Mouse (Mus musculus) embryonic fibroblast, embryonic 13.5 days (primary cell): ENCODE results near the gene Kcnip3. TPM values are rescaled to one million over a fixed set of nuclear protein-coding genes. Genes with fewer than 3 reads are reported as not detected.

Experiments used
- H3K27ac ChIP-seq: 2 replicates; pipeline ENCODE4 v1.5.1; 2012; ENCODE audit warnings: low read length, control low read depth, inconsistent platforms; ENCODE audit not compliant: insufficient read depth
- H3K4me1 ChIP-seq: 2 replicates; pipeline ENCODE4 v1.6.1; 2011; ENCODE audit warnings: low read length; ENCODE audit not compliant: control insufficient read depth, insufficient read depth
- H3K4me3 ChIP-seq: 2 replicates; pipeline ENCODE4 v1.5.1; 2011; ENCODE audit warnings: mild to moderate bottlenecking, control low read depth, low read length; ENCODE audit not compliant: insufficient read depth
- CTCF ChIP-seq: IDR thresholded peaks from 2 replicates; pipeline ENCODE4 v1.5.1; 2011; ENCODE audit warnings: mild to moderate bottlenecking, control low read depth, low read length, moderate library complexity, borderline replicate concordance; ENCODE audit not compliant: insufficient read depth
- POLR2A ChIP-seq: IDR thresholded peaks from 2 replicates; pipeline ENCODE4 v1.6.1; 2011; ENCODE audit warnings: low read depth, mild to moderate bottlenecking, control low read depth, low read length, moderate library complexity
- polyA plus RNA-seq: library from polyadenylated mRNA; stranded (reverse); fragments of >200 nt; gene quantifications from 2 replicates; pipeline ENCODE4 v1.2.4, GENCODE M21; 2011; ENCODE audit warnings: low read depth; ENCODE audit not compliant: missing spikeins, insufficient read length

Gene Kcnip3
- polyA plus RNA-seq, 1 experiment = 2.1 TPM

DNA sequence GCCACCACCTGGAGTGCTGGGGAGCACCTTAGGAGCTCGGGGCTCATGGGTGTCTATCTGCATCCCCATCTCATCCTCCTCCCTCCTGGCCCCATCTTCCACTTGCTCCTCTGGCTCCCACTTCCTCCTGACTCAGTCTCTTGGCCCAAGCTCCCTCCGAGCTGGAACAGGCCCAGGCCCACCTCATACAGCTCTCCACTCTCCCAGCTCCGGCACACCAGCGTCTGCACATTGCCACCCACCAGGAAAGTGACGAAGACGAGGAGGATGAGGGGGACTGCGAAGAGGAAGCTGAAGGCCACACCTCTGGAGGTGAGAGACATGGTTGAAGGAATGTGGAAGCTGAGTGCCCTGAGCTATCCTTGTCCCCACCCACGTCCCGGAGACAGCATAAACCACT is 13.5 kb upstream of the Kcnip3 start:
- Histone ChIP-seq H3K4me1 (no peaks in the 10 kb centered on the region), H3K4me3 (no peak overlapping the region), H3K27ac (no peak overlapping the region)
- no peak for TF ChIP-seq POLR2A
- TF ChIP-seq CTCF = no peak

DNA sequence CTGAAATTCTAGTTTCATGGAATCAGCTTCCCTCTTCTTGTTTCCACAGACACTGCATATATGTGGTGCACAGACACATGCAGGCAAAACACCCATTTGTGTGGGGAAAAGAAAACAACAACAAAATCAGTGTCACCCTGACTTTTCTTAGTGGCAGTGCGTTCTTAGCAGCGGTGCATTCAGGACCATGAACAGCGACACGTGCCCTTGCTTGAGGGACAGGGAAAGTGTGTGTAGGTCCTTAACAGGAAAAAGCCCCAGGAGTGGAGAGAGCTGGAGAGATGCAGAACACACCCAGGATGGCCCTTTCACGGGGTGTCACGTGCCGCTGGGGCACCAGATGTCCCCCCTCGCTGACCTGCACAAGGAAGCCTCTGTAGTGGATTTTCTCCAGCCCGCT is 10.5 kb upstream of the Kcnip3 start:
- Histone ChIP-seq H3K27ac (no peak overlapping the region), H3K4me3 (no peak overlapping the region), H3K4me1 (no peaks in the 10 kb centered on the region)
- TF ChIP-seq POLR2A (no peak), CTCF (no peak)

- Histone ChIP-seq H3K27ac (no peak overlapping the region), H3K4me1 (no peaks in the 10 kb centered on the region), H3K4me3 (no peak overlapping the region)
- TF ChIP-seq CTCF (no peak), POLR2A (no peak)
Measured at GRCm38 (mm10) chr2:127531592-127531991, 9.7 kb upstream of the Kcnip3 start.

- TF ChIP-seq CTCF = no peak
- TF ChIP-seq POLR2A = no peak
- H3K4me3 ChIP-seq = no peak overlapping the region
- no peaks in the 10 kb centered on the region for H3K4me1 ChIP-seq
- no peak overlapping the region for H3K27ac ChIP-seq
Measured at GRCm38 (mm10) chr2:127530418-127530817, 8.5 kb upstream of the Kcnip3 start.

DNA sequence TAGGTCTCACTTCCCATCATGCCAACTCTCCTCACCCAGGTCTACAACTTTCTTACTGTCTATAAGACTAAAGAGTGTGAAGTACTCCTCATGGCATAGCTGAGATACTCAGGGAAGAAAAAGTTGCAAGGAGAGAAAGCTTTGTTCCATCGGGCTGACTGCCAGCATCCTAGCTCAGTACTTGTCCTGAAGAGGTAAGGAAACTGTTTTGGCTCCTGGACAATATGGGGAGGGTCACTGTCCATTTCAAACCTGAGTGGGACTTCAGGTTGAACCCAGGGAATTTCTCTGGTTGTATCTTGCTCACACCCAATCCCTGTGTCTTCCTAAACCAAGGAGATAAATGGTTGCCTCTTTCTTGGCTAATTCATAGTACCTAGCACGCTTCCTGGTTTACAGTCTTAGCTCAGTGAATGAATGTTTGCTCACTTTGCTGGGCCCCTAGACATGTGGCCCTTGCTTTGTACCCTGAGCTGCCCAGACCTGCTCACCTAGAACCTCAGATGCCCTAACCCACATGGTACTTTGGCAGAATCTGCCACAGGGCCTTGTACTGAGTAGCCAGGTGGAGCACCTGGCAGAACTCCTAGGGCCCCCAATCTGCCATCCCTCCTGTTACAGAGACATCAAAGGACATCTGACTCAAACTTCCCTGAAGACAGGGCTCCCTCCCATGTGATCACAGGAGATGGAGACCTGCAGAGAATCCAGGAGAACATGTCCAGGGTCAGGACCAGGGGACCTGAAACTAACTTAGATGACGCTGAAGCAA is 3.3 kb upstream of the Kcnip3 start:
- Histone ChIP-seq H3K27ac (no peak overlapping the region), H3K4me1 (no peaks in the 10 kb centered on the region), H3K4me3 (no peak overlapping the region)
- TF ChIP-seq POLR2A (no peak), CTCF (no peak)

DNA sequence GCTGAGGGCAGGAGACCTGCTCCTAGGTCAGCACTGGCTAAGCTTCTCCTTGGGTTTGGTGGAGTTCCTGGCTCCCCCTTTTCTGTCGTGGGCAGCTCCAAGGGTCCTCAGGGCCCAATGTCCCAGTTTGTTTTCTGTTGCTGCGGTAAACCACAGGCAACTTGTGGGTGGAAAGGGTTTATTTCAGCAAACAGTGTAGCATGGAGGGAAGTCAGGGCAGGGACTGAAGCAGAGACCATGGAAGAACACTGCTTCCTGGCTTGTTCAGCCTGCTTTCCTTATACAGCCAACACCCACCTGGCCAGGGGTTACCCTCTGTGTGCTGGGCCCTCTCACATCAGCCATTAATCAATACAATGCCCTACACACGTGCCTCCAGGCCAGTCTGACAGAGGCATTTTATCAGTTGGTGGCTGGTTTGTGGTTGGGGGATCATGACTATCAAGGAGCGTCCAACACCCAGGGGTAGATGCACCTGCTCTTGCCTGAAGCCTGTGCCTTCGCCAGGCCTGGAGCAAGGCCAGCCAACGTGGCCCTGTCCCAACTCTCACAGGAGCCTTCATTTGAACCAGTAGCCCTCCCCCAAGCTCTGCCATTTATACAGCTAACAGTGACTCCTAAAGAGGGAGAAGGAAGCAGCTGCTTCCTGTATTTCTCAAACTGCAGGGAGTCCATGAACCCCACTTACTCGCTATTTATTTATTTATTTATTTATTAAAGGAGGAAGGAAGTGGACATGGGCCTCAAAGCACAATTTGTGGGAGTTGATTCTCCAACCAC is 2.2 kb upstream of the Kcnip3 start:
- H3K4me3 ChIP-seq = no peak overlapping the region
- TF ChIP-seq CTCF (no peak), POLR2A (no peak)
- no peaks in the 10 kb centered on the region for H3K4me1 ChIP-seq
- no peak overlapping the region for H3K27ac ChIP-seq

DNA sequence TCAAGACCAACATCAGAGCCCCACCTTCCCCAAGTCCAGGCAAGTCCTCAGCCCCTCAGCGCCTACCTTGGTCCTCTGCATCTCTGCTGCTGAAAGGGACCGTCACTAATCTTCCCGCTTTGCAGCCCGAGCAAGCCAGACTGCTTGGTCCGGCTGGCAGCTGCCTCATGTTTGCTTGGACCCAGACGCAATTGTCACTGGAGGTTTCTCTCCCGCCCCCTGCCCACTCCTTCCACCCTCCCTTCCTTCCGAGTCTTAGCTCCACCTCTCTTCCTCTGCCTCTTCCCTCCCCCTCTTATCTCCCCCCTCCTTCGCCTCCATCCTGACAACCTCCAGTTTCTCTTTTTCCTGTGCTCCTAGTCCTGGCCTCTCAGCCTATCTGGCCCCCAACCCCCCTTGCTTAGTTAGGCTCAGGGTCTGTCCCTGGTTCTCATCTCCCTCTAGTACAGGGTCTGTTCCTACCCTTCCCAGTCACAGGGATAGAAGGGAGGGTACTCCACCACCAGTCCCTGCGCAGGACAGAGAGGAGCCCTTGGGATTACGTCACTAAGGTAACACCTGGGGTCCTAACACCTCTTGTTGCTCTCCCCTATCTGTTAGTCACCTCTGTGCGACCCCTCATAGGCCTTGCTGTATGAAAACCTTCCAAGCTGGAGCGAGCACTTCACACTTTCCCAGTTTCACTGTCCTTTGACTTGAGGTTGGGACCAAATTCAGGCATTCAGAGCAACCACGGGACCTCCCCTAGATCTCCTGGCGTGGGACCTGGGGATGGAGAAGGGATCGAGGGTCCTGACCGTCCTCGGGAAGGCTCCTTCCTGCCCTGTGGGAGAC is 505 bp downstream of the Kcnip3 start:
- Histone ChIP-seq H3K27ac (no peak overlapping the region), H3K4me1 (no peaks in the 10 kb centered on the region), H3K4me3 (no peak overlapping the region)
- TF ChIP-seq POLR2A (no peak), CTCF (no peak)

- no peaks in the 10 kb centered on the region for H3K4me1 ChIP-seq
- no peak for TF ChIP-seq POLR2A
- TF ChIP-seq CTCF = no peak
- no peak overlapping the region for H3K27ac ChIP-seq
- H3K4me3 ChIP-seq = no peak overlapping the region
Measured at GRCm38 (mm10) chr2:127520123-127520522, 1.8 kb downstream of the Kcnip3 start.

DNA sequence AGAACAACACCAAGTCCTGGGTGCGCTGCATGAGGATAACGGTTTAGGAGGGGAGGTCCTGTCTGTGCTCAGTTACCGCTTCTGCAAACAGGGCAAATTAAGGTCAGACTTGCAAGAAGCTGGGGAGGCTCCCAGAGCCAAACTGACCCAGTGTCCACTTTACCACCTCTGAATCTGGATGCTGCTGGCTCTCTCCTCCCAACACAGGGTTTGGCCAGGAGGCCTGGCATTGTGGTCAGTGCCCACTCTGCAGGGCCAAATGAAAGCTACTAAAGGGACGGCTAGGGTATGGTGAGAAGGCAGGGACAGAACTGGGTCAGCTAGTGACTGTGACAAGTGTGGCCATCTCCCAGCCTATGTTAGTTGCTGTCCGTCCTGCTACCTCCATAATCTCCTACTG is 2.6 kb downstream of the Kcnip3 start:
- TF ChIP-seq CTCF (no peak), POLR2A (no peak)
- no peak overlapping the region for H3K4me3 ChIP-seq
- H3K4me1 ChIP-seq = no peaks in the 10 kb centered on the region
- H3K27ac ChIP-seq = no peak overlapping the region
